Mouse (Mus musculus): ENCODE data around the gene Col23a1.

DNA sequence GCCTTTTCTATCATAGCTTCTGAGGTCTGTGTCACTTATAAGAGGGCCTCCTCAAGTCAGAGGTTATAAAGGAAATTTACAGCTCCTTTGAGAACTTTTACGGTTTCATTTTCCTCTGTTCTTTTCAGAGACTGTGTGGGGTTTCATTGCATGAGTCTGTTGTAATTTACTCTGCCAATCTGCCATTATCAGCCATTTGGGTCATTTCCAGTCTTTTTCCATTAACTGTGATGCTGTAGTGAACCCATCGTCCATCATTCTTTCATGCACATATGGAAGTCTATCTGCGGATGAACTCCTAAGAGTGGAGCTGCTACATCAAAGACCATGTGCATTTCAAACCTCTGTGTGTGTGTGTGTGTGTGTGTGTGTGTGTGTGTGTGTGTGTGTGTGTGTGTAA lies 192.5 kb downstream of the Col23a1 start:
- no peak for TF ChIP-seq CTCF (IDR thresholded peaks at IDR 0.05; ENCODE audit: extremely low read depth, insufficient read length, insufficient replicate concordance, low read depth, low read length)
- TF ChIP-seq POLR2A (IDR thresholded peaks at IDR 0.05; ENCODE audit: low read depth, low read length): no peak
